Mouse (Mus musculus) bone marrow macrophage, adult 2 months (primary cell): ENCODE results near the gene Ace2.

Experiments
- CTCF ChIP-seq: IDR thresholded peaks from 2 replicates; pipeline ENCODE4 v1.5.1; 2012; ENCODE audit warnings: low read depth, mild to moderate bottlenecking, low read length, moderate library complexity
- POLR2A ChIP-seq: IDR thresholded peaks from 2 replicates; pipeline ENCODE4 v1.6.1; 2012; ENCODE audit warnings: mild to moderate bottlenecking, low read depth, low read length, borderline replicate concordance

DNA sequence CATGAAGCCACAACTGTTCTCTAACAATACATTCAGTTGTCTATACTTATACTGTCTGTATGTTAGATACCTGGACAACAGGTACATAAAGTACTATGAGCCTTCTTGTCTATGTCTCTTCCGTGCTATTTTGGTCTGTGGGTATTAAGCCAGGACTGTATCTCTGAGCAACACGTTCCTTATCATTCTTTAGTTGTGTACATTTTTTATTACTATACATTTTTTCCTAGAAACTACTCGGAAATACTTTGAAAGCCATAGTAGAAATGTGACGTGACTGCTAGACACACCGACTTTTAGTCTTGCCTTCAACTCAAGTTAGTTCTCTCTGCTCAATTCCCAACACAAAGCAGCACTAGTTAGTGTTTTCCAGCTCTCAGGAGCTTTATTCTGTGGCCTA, 45.7 kb upstream of the Ace2 start:
- TF ChIP-seq CTCF (no peak), POLR2A (no peak)
